Mouse (Mus musculus): ENCODE measurements around the gene Shc3.

GRCm38 (mm10) chr13:51517943-51518342, 51.3 kb downstream of the Shc3 start:
- TF ChIP-seq CTCF (IDR thresholded peaks at IDR 0.05; ENCODE audit: low read depth, low read length) (no peak), TAL1 (conservative IDR thresholded peaks at IDR 0.05; ENCODE audit: low read depth, low read length) (no peak)
